Mouse (Mus musculus) left cerebral cortex, adult 11 months (tissue): ENCODE results near the gene Ralgps1.
A peak's percentile ranks its signal among the peaks of the same experiment; 100 is the strongest.

ENCODE experiments used
- DNase-seq: peaks from one replicate; pipeline ENCODE4 v3.0.0; 2022; ENCODE audit warnings: low spot score

Ralgps1 gene

DNA sequence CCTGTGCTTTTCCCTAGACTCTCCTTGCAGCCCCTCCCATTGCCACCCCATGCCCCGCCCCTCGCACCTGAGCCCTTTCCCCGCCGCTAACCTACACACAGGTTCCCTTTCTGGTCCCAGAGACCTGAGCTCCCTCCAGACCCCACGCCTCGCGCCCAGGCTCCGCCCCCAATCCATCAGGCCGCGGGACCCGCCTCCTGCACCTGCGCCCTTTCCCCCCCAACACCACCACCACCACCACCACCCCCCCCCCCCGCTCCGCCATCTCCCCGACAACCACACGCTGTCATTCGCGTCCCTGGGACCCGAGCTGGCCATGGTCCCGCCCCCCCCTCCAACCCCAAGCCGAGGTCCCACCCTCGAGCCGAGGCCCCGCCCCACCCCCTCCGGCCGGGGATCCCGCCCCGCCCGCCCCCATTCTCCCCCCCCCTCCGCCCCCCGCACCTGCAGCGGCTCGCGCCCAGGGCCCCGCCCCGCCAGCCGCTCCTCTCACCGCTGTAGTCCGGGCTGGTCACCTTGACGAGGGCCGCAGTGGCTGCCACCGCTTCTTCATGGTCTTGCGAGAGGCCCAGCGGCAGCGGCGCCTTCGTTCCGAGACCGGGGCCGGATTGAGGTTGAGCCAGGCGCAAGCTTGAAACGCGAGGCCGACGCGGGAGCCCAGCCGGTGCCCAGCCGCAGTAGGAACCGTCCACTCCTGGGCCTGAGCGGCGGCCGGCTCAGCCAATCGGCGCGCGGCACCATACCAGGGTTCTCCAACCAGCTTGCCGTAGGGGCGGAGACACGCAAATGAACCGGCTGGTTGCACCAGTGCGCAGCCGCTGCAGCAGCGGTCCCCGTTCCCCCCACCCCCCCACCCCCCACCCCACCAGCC, at the start of gene Ralgps1:
Gene Ralgps1, minus strand, starts transcription at position 710 of the 871 bp plus-strand sequence.
- DNase-seq: peak; percentile 97

GRCm38 (mm10) chr2:33417454-33417853, 46.2 kb upstream of the Ralgps1 start:
- no peak for DNase-seq

- no peak for DNase-seq
Observed at GRCm38 (mm10) chr2:33414019-33414418, 42.7 kb upstream of the Ralgps1 start.

GRCm38 (mm10) chr2:33412111-33412510, 40.8 kb upstream of the Ralgps1 start:
- no peak for DNase-seq

GRCm38 (mm10) chr2:33403511-33404003, 32.3 kb upstream of the Ralgps1 start:
- no peak for DNase-seq

GRCm38 (mm10) chr2:33402638-33403037, 31.4 kb upstream of the Ralgps1 start:
- DNase-seq: no peak

DNA sequence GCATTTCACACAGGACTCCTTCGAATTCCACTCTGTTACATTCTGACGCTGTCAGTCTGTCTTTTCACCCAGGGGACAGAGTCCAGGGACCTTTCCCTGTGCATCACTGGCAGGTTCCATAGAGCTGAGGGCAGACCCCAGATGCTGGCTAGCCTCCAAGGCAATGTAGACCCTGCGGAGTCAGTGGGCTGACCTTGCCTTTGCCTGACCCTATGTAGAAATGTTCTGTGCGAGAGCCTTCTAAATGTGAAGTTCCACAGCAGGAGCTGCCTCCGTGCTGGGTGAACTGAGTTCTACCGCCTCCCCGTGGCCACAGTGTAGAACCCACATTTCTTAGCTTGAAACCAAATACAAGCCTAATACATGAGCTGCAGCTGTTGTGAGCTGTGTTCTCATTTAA, 30.9 kb upstream of the Ralgps1 start:
- DNase-seq: no peak

DNA sequence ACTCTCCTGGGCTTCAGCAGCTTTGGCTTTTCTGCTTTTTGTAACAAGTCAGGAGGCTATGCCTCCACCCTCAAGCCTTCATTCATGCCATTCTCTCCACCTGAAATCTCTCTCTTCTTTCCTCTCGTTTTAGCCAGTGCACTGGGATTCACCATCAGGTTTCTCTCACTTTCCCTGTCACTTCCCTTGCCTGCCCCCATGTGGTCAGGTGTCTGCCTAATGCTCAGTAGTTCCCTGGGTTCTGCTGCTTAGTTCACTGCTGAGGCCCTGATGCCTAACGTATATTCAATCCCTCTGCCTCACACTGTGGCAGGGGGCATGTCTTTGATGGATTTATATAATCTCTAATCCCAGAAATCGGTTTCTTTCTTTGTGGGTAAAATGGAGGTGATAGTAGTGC, 29.9 kb upstream of the Ralgps1 start:
- DNase-seq: no peak

DNA sequence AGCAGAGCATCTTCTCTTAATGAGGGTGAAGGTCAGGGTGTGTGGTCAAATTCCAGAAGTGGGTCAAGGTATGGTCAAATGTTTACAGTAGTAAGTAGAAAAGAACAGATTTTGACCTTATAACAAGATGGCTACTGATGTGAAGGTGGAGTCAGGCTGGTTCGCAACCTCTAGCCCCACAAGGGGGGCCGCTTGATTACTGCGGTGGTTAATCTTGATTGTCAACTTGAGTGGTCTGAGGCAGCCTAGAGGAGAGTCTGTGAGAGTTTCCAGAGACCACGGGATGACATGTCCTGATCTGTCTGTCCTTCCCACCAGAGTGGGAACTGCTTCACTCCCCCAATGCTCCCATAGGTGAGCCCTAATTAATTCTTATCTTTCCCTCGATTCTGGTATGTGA, 29.3 kb upstream of the Ralgps1 start:
- DNase-seq: no peak

DNA sequence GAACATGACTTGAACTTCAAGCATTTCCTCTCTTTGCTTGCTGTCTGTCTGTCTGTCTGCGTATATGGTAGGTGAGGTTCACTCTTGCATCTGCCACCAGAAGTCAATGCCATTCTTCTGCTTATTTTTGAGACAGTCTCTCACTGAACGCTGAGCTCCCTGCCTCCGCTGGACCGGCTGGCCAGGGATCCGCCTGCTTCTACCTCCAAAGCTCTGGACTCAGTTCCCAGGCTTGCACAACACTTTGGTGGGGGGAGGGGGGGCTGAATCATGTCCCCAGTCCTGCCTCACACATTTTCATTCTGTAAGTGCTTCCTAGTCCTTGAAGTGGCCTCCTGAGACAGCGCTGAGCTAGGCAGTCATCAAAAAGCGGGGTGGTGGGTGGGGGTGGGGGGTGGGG, 27.8 kb upstream of the Ralgps1 start:
- no peak for DNase-seq

- DNase-seq: no peak
Observed at GRCm38 (mm10) chr2:33397036-33397435, 25.8 kb upstream of the Ralgps1 start.

DNA sequence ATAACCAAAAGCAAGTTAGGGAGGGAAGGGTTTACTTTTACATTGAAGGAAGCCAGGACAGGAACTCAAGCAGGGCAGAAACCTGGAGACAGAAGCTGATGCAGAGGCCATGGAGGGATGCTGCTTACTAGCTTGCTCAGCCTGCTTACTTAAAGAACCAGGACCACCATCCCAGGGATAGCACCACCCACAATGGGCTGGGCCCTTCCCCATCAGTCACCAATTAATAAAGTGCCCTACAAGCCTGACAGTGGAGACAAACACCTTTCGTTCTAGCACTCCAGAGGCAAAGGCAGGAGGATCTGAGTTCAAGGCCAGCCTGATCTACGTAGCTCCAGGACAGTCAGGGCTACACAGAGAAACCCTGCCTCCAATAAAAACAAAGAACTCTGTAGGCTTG, 23.8 kb upstream of the Ralgps1 start:
- DNase-seq: no peak

DNA sequence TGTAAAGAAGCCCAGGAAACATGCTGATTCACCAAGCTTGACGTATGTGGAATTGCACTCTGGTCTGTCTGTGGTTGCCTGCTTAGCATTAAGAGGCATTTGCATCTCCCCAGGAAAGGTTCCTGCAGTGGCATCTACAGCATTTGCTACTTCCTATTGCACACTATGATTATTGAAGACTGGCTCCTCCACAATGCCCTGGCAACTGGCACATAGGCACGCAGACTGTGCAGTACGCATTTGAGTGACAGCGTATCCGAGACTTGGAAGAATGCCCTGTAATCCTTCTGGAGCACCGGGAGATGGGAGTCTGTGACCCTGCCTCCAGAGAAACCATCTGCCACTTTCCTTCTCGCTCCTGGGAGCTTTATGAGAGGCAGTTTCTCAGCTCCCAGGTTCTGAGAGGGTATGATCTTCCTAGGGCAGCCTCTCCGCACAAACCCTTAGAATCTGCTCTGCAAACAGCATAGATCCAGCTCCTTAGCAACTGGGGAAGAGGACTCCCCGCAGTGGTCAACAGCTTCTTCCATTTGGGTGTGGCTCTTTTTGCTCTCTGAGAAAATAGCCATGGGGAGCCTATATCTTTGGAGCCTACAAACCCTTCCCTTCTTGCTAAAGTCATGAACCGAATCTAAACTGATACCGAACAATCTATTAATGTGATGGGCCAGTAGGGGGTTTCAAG, 22.8 kb upstream of the Ralgps1 start:
- no peak for DNase-seq

GRCm38 (mm10) chr2:33393021-33393420, 21.7 kb upstream of the Ralgps1 start:
- no peak for DNase-seq

GRCm38 (mm10) chr2:33371648-33372408, 542 bp upstream of the Ralgps1 start:
- DNase-seq: no peak

DNA sequence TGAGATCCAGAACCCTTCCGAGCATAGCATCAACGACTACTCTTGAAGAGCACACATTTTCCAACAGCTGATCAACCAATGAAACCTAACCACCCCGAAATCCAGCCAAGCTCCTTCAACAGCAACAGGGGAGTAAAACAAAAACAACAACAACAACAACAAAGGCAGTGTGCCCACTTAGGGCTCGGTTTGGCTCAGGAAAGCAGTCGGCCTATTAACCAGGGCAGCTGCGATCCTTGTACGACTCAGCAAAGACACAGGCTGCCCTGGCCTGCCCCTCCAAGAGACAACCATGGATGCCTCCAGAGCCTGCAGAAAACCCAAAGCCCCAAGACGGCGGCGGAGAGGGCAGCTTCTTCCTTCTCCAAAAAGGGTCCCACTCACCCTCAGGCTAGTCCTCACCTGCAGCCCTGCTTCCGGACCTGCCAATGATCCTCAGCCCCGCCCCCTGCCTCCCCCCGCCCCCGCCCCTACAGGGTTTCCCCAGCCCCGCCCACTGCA, 960 bp downstream of the Ralgps1 start:
- no peak for DNase-seq

DNA sequence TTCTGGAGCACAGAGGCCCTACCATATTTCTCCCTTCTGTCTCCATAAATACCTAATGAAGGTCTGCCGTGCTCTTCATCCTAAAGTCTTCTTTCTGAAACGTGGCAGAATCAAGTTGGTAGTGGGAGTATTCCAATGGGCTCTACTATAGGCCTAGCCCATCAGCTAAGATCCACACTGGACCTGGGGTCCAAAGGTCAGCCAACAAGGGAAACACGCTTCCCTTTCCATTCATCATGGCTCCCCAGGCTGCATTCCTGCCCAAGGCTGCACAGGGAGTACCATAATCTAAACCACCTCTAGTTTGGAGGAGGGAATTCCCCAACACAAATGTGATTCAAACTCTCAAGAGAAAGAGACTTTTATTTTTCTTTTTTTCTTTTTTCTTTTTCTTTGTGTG, 1.8 kb downstream of the Ralgps1 start:
- DNase-seq: no peak

- DNase-seq: no peak
Observed at GRCm38 (mm10) chr2:33368486-33368885, 2.8 kb downstream of the Ralgps1 start.

- DNase-seq: no peak
Observed at GRCm38 (mm10) chr2:33365703-33366471, 5.4 kb downstream of the Ralgps1 start.

DNA sequence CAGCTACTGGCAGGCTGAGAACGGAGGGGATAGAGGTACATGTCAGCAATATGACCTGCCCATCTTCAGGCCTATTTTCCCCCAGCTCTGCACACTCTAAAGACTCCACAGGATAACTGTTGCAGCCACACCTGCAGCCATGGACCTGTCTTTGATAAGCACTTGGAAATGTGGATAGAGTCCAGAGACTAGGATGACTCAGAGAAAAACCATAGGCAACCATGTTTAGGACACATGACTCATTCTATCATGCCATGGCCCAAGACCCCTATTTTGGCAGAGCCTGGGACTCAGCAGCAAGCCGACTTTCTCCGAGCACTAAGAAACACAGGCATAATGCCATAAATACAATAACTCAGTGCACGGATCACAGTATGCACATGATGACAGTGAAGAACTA, 6.6 kb downstream of the Ralgps1 start:
- no peak for DNase-seq

GRCm38 (mm10) chr2:33363890-33364289, 7.4 kb downstream of the Ralgps1 start:
- DNase-seq: no peak
